Mouse (Mus musculus) heart, postnatal 14 days (tissue): ENCODE results near the gene Vps9d1. TPM values are rescaled to one million over a fixed set of nuclear protein-coding genes. Genes with fewer than 3 reads are reported as not detected.
"Not testable (repeated sequence)": the region's sequence is repeated elsewhere in the genome, so short reads cannot be mapped to it uniquely, and the experiment has no call there.

Experiments
- DNase-seq, 2 experiments: peaks; one replicate each; pipeline ENCODE4 v3.0.0; 2021 to 2022
- intact Hi-C: fragments of 180-260 bp; cut with DNase I; formaldehyde crosslinking; loops from one replicate; pipeline ENCODE4 v1.15.1; 2025
- total RNA-seq, 2 experiments: library from RNA; stranded (reverse); gene quantifications; 2 replicates each; pipeline ENCODE4 v1.2.3; 2021

Vps9d1 gene
- total RNA-seq, 2 experiments from 2014 or later = 23.1 to 29.1 TPM

DNA sequence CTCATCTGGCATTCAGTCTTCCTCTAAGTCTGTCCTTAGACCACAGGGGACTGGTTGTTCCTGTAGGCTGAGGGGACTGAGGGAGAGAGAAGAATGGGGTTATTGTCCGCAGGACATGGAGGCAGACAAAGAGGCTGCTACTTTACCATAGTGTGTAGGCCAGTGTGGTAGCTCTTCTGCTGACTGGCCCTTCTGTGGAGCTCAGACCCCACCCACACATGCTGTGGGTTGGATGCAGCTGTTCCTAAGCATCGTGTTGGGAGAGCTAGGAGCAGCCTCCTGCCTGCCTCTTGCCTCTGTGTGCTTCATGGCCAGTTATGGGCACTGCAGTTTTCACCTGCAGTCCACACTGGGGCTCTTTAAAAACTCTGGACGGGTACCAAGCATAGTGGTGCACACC lies 3.0 kb upstream of the Vps9d1 start:
- DNase-seq = no peak
- intact Hi-C loops = no loop called here

DNA sequence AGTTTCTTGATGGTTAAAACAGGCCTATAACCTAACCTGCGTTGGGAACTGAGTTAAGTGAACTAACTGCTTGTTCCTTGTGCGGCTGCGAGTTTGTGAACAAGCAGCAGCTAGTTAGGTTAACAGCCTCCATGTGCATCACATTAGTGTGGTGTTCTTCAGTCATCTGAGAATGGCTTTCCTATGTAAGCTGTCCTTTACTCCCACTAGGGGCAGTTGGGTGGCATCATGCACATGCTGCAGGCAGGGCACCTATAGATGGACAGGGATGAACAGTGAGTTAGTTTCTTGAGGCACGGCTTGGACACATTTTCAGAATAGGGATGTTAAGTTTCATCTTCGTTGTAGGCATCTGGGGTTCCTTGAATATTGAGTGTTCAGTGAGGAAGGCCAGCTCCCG lies 1.0 kb upstream of the Vps9d1 start:
- DNase-seq = no peak
- intact Hi-C loops = no loop called here

DNA sequence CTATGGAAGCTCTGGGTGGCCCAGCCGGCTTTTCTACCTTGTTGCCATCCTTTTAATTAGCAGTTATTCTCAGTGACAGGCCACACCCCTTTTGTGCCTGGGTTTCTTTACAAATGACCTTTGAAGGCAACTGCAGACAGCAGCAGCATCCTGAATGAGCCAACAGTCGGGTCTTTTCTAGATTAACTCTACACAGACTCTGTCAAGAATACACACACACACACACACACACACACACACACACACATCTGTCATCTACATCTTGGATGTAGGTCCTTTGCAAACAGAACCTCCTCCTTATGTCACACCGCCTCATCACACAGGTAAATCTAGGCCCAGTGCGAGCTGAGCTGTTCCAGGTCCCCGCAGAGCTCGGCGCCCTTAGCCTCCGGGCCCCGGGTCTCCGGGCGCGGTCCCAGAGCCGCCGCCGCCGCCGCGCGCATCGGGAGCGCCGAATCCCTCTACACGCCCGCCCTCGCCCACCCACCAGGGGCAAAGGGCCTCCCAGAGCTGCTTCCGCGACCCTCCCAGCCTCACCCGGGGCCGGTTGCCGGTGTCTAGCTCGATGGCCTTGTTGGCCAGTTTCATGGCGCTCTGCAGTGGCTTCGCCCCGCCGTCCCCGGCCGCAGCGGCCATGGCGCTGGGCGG lies 573 bp downstream of the Vps9d1 start:
- intact Hi-C loops = loop anchor here (1.0 kb wide), 1 partner anchor 29 kb away; the partner anchor contains the start of gene Cdk10
- no peak for DNase-seq

DNA sequence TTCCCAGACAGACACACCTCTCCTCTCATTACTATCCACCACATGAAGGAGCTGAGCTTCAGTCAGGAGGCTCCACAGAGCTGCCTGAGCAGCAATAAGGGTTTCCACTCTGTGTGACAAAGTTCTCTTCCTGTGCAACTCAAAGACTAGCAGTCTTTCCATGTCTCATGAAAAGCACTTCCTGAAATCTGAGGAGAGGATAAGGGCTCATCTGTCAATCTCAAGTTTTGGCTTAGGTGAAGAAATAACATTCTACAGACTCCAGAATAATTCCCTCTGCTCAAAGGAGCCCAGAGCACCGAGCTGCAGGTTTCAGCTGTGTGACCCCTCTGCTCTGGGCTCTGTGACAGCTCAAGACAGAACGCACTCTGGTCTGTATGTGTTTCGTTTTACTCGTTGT lies 1.2 kb downstream of the Vps9d1 start:
- intact Hi-C loops = no loop called here
- DNase-seq = no peak

DNA sequence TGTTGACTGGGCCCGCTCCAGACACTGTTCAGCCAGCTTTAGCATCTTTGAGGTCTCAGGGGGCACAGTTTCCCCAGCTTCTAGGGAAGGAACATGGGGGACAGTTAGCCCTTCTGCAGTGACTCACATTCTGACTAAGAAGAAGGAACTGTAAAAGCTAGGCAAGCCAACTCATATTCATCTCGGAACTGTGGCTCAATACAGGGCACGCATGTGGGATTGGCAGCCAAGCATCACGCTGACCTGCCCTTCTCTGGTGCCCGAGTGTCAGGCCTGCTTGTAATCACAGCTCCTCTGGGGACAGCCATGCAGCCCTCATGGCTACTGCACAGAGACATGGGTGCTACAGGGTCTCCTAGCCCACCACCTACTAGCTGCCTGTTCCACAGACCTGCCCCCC lies 3.2 kb downstream of the Vps9d1 start:
- intact Hi-C loops = no loop called here
- DNase-seq = no peak

DNA sequence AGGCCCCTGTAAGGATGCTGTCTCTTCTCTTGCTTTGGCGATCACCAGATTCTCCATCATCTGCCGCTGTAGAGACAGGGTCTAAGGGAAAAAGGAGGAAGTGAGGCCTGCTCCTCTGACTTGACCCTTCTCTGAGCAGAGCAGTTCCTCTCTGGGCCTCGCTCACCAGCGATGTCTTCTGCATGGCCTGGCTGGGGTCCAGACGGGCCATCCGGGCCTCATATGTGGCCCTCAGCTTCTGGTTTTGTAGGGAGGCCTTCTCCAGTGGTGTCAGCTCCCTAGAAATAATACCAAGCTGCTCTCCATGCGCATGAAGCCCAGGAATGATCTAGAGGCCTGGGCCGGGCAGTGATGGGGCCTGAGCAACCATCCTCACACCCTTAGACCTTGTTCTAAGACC lies 5.6 kb downstream of the Vps9d1 start:
- DNase-seq = no peak
- intact Hi-C loops = no loop called here

DNA sequence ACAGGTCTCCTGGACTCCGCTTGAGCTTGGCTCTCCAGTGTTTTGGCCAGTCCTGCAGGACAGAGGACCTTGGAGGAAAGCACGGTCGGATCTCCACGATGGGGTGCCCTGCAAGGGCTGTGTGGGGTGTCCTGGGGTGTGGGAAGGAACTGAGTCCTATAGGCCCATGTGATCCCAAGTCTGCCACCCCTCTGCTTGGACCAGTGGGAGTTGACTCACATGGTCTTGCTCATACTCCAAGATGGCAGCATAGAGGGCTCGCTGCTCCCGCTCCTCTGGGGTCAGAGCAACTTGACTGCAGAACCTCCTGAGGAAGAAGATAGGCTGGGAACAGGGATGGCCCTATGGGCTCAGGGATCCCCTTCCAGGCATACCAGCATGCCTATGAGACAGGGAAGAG lies 6.4 kb downstream of the Vps9d1 start:
- no peak for DNase-seq
- intact Hi-C loops = no loop called here

DNA sequence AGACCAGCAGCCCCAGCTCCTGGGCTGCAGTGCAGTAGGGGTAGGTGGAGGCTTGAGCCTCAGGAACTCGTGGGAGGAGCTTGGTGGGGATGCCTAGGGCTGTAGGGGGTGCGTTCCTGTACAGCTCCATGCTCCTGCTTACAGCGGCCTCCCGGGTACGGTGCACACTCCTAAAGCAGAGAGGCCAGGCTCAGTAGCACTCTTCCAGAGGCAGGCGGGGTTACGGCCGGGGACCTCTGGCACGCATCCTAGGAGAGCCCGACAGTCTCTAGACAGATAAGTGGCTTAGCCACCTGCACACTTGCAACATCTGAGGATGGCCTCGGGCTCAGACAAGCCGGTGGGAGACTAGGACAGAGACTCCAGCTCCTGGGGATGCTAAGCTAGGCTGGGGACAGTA lies 8.6 kb downstream of the Vps9d1 start:
- intact Hi-C loops = no loop called here
- DNase-seq = no peak

DNA sequence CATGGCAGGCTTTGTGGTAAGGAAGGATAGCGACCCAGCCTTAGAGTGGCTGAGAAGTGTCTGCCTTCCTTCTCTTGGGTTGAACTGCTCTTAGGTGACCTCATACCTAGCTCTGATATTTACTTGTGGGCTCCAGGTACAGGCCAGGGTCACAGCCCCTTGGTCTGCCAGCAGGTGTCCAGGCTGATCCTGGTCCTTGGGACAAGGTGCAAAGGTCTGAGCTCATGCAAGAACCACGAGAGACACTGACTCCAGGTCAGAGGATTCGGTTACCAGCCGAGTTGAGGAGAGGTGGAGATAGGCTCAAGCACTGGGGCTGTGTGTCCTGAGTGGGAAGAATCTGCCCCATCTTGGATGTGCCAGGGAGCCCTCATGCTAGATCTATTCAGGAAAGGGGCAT lies 9.8 kb downstream of the Vps9d1 start:
- DNase-seq = no peak
- intact Hi-C loops = no loop called here

DNA sequence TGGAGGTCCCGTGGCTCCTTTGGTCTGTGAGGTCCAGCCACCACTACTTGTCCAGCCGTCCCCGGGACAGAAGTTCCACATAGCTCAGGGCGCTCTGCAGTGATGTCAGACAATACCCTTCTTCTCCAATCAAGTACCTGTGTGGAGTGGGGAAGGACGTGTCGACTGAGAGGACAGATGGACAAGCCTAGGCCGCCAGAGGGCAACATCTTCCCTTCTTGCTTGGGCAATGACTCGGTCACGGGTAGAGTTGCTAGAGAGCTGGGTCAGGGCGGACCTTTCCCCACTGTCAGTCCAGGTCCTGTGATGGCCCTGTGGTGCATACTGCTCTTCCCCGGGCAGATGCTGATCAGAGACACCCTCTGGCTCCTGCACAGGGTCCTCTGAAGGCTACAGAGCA lies 11.1 kb downstream of the Vps9d1 start:
- intact Hi-C loops = no loop called here
- no peak for DNase-seq

DNA sequence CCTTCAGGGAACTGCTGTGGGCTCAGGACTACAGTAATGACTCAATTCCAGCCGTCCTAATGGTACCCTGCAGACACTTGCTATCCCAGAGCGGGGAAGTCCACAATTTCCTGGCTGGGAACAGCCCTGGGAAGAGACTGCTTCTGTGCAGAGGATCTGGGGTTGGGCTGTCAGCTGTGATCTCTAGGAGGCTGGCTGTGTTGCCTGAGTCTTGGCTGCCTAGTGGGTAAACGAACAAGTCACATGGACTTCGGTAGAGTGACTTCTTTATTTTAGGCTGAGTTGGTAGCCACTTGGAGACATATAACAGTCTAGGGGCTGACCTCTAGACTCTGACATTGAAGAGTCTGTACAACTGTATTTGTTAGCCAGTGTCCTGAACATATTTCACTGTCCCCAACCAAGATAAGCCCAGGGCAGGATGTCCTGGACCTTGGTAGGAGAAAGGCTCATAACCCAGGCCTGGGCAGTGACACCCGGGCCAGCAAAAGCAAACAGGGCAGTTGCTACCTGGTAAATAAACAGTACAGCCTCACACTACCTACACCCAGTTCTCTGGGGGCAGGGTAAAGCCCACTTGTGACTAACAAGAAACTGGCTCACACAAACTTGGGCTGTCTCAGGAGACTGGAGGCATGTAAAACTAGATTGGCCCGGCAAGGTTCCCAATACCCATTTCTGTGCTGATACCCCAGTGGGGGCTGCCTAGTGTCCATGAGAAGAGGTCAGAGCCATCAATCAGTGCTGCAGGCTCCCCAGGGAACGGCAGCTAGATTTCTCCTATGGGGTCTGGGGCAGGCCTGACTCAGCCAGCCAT lies 11.8 kb downstream of the Vps9d1 start:
- no peak for DNase-seq
- intact Hi-C loops = no loop called here

DNA sequence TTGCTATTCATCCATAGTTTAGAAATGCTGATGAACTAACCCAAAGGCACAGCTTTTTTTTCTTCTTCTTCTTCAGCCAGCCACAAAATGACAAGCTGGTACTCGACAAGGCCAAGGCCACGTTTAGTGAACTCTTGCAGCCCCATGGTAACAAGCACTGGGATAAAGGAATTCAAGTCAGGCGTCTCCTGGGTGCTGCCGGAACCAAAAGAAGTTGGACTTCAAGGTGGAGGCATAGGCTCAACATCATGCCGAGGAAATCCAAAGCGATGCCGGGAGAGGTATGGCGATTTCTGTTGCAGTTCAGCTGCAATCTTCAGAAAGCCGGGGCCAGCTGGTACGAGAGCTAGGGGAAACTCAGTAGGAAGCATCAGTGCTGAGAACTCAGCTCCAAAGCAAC lies 14.8 kb downstream of the Vps9d1 start:
- intact Hi-C loops = no loop called here
- no peak for DNase-seq

DNA sequence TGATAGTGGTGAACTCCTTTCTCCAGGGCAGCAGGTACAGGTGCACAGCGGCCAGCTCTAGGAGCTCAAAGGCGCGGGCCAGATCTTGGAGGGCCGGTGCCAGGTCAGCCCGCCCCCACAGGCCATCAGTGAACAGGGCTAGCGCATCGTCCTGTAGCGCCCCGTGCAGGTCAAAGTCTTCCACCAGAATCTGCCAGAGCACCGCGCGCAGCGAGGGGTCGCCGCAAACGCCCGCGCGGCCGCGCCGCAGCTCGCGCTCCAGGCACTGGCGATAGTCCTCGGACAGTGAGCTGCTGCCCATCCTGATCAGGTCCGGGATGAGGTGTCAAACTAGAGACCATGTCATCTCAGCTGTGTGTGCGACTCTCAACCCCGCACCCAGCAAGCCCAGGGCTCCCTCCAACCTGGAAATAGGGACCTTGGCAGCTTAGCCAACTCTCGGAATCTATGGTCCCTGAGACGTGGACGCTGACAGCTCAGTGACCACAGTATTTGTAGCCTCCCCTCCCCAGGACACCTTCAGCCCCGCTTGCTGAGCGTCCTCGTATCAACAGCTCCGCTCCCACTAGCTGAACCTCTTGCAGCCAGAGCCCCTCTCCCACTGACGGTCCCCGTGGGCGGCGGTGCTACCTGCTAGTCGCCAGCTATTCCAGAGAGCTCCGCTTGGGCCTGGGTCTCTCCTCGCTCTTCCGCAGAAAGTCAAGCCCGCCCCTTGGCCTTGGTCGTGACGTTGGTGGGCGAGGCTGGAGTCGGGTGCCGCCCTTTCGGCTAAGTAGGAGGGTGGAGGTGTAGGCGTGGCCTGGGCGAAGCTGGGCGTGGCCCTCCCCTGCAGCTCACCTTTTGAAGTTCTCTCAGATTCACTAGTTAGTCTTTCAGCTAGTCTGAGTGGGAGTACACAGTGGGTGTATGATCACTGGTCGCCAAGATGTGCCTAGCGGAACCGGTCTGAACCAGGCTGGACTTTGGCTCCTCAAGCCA lies 18.3 kb downstream of the Vps9d1 start, which contains the start of gene Spata2l:
Spata2l (minus strand) TSS at position 714 of the 978 bp plus-strand sequence.
- DNase-seq = peak; percentile 77 to 88
- intact Hi-C loops = no loop called here

DNA sequence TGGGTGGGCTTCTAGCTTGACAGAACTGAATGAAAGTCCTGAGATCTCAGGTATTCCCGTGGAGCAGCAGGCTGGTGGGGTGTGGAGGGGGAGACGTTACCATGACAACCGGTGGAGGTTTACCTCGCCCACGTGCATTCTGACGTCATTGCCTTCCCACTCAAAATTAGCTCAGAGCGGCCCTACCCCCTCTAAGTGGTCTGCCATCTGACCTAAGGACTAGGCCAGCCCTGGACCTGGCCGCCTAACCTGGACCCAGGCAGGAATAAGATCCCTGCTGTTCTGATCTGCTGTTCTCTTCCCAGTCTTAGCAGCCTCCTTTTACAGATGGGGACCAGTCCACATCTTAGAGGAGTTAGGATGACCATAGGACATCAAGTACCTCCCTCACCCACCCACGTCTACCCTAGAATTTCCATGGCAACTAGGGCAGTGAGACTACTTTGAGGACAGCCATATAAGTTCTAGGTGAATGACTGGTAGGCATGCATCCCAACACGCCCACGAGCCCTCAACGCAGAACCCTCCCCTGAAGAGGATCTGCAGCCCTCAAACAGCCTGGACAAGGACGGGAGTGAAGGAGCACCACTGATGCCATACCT lies 19.1 kb downstream of the Vps9d1 start:
- intact Hi-C loops = no loop called here
- DNase-seq = no peak

DNA sequence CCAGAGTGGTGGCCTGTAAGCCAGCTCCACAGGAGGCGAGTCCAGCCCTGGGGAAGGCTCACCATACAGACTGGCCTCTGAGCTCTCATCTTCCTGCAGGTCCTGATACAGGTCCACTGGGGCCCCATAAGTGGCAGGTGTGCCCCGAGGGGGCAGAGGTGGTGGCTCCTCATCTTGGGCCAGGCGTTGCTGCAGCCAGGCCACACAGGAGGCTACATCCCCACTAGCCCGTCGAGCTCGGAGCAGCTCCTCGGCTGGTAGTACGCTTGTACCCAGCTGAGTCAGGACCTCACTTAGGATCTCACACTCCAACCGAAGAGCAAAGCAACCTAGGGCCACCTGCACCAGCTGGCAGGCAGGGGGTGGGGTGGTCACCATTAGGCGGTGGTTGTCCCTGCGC lies 20.4 kb downstream of the Vps9d1 start:
- intact Hi-C loops = no loop called here
- DNase-seq = no peak

DNA sequence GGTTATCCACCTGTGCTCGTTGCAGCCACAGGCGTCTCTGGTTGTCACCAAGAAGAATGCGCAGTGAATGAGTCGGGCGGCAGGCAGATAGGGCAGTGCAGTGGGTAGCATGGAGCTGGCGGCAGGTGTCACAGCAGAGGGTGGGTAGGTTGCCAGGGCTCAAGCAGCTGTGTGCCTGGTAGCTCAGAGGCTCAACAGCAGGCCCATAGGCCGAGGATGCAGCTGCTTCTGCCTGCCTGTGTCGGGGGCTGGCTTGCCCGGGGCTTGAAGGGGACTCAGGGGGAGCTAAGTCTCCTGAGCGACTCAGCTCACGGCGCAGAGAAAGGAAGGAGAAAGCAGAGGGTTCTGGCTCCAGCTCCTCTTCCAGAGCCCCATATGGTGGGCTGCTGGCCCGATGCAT lies 20.8 kb downstream of the Vps9d1 start:
- intact Hi-C loops = no loop called here
- DNase-seq = no peak

DNA sequence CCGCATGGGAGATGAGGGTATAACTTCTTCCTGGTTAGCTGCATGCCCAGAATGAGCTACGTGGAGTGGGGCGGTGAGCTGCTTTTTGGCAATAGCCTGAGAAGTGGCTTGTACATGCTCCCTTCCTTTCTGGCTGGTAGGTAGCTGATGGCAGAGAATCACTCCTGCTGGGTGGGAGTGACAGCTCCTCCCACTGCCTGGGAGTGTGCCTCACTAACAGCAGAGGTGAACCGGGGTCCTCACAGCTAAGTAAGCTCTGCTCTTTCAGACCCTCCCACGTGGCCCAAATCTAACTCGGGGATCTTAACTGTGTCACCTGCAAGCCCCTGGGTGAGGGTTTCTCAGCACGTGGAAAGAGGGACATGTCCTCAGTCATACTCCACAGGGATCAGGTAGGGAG lies 21.6 kb downstream of the Vps9d1 start:
- no peak for DNase-seq
- intact Hi-C loops = no loop called here

DNA sequence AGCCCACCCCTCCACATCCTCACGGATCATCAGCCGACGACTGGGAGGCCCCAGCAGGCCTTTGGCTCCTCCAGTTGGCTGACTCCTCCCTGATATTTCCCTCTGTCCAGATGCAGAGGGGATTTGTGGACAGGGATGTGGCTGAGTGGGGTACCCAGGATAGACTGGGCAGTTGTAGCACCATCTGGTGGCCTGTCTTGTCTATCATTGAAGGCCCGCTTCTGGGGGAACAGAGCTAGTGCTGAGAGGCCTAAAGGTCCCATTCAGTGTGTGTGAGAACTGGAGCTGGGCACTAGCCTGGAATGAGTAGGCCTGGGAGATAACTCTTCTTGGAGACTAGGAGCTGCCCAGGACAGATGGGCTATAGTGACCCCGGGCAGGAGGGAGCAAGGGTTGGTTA lies 22.4 kb downstream of the Vps9d1 start:
- DNase-seq = peak in 1 of 2 experiments; percentile 32
- intact Hi-C loops = no loop called here

DNA sequence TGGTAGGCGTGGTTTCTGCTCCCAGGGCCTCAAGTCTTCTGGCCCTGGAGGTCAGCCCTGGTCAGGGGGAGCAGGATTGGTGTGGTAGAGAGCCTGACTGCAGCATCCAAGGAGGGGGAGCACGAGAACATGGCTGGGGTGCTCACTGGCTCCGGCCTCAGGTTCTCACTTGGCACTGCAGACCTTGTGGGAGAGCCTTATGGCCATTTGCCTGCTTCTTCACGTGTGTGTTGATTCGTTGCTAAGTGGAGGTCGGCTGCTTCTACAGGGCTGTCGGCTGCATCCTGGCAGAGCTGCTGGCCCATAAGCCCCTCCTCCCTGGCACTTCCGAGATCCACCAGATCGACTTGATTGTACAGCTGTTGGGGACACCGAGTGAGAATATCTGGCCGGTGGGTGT lies 23.8 kb downstream of the Vps9d1 start:
- intact Hi-C loops, DNase-seq: not testable (repeated sequence)

DNA sequence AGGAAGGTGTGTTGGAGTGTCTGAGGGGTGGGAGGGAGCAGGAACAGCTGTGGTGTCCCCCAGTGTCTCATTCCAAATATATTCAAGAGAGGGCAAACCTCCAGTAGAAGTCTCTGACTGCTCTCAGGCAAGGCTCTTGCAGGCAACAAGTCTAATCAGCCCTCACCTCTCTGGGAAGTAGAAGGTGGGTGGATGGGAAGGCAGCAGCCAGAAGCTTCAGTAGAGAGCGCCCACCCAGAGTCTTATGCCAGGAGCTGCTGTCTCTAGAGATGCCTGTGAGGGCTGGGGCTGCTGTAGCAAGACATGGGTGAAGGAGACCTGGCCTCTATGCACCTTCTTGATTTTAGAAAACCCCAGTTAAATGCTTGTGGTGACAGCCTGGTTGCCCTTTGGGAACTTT lies 25.7 kb downstream of the Vps9d1 start:
- no peak for DNase-seq
- intact Hi-C loops = no loop called here
